Mouse (Mus musculus) layer of hippocampus, adult 2 months (tissue): Measurements from ENCODE around the gene Gab2. TPM values are rescaled to one million over a fixed set of nuclear protein-coding genes. Genes with fewer than 3 reads are reported as not detected.
"Not testable (repeated sequence)": the region's sequence is repeated elsewhere in the genome, so short reads cannot be mapped to it uniquely, and the experiment has no call there.

ENCODE experiments used
- DNase-seq, 2 experiments: peaks; one replicate each; pipeline ENCODE4 v3.0.0; 2022; ENCODE audit warnings: low spot score in 2 of 2
- H3K27ac ChIP-seq: fragments of 200-600 bp; 2 replicates; pipeline ENCODE4 v1.8.1; 2022
- H3K4me3 ChIP-seq: fragments of 200-600 bp; 2 replicates; pipeline ENCODE4 v1.8.1; 2022; ENCODE audit warnings: mild to moderate bottlenecking
- CTCF ChIP-seq: fragments of 200-600 bp; conservative IDR thresholded peaks from 2 replicates; pipeline ENCODE4 v1.8.1; 2022; ENCODE audit warnings: antibody characterized with exemption, mild to moderate bottlenecking, moderate library complexity
- total RNA-seq, 2 experiments: library from RNA; stranded (reverse); gene quantifications; 2 replicates each; pipeline ENCODE4 v1.2.3; 2021

Gab2 gene
- total RNA-seq, 2 experiments from 2014 or later, result 12.2 to 13.6 TPM

GRCm38 (mm10) chr7:97245261-97245949 is 164.0 kb downstream of the Gab2 start:
- no peak overlapping the region for H3K4me3 ChIP-seq
- peak; percentile 24 to 57 for DNase-seq
- peak overlapping the region; percentile 80 for H3K27ac ChIP-seq
- no peak for TF ChIP-seq CTCF

- H3K27ac ChIP-seq, result peak overlapping the region; percentile 80
- not testable (repeated sequence) for H3K4me3 ChIP-seq, DNase-seq
These were observed 164.7 kb downstream of the Gab2 start for GRCm38 (mm10) chr7:97245950-97246578.

GRCm38 (mm10) chr7:97247661-97248060 is 166.3 kb downstream of the Gab2 start:
- Histone ChIP-seq H3K4me3 (no peak overlapping the region), H3K27ac (peak overlapping the region; percentile 80)
- TF ChIP-seq CTCF, result no peak
- DNase-seq, result no peak

- Histone ChIP-seq H3K27ac (peak overlapping the region; percentile 80; the same call in 1 of the 2 replicates), H3K4me3 (no peak overlapping the region)
- no peak for DNase-seq
- no peak for TF ChIP-seq CTCF
These were observed 166.8 kb downstream of the Gab2 start for GRCm38 (mm10) chr7:97248136-97248535.

GRCm38 (mm10) chr7:97251638-97252037 is 170.3 kb downstream of the Gab2 start:
- Histone ChIP-seq H3K4me3 (no peak overlapping the region), H3K27ac (no peak overlapping the region)
- DNase-seq, result no peak
- TF ChIP-seq CTCF, result no peak

- Histone ChIP-seq H3K27ac (no peak overlapping the region), H3K4me3 (no peak overlapping the region)
- TF ChIP-seq CTCF, result no peak
- DNase-seq, result no peak
These were observed 181.2 kb downstream of the Gab2 start for GRCm38 (mm10) chr7:97262541-97262940.

- H3K4me3 ChIP-seq, result no peak overlapping the region
- TF ChIP-seq CTCF, result no peak
These were observed 189.0 kb downstream of the Gab2 start for GRCm38 (mm10) chr7:97270367-97270766.

GRCm38 (mm10) chr7:97271068-97271467 is 189.7 kb downstream of the Gab2 start:
- DNase-seq, result no peak
- Histone ChIP-seq H3K4me3 (no peak overlapping the region), H3K27ac (0 out of 2 replicates have a peak overlapping the region, but pooled peaks have one; percentile 10)
- TF ChIP-seq CTCF, result no peak

More at GRCm38 (mm10) chr7:97270367-97270766, 189.0 kb downstream of the Gab2 start:
- DNase-seq, result peak in 1 of 2 experiments; percentile 13
- peak overlapping the region; percentile 33; the same call in 1 of the 2 replicates for H3K27ac ChIP-seq

GRCm38 (mm10) chr7:97296986-97297385 is 215.6 kb downstream of the Gab2 start:
- no peak overlapping the region for H3K27ac ChIP-seq
- H3K4me3 ChIP-seq, result no peak overlapping the region
- TF ChIP-seq CTCF, result no peak
- DNase-seq, result no peak

- no peak overlapping the region for H3K4me3 ChIP-seq
- no peak overlapping the region for H3K27ac ChIP-seq
- peak; percentile 65 to 77 for DNase-seq
- peak; percentile 97 for TF ChIP-seq CTCF
These were observed 216.1 kb downstream of the Gab2 start for GRCm38 (mm10) chr7:97297466-97297865.

- no peak for DNase-seq
- Histone ChIP-seq H3K4me3 (no peak overlapping the region), H3K27ac (no peak overlapping the region)
- no peak for TF ChIP-seq CTCF
These were observed 216.9 kb downstream of the Gab2 start for GRCm38 (mm10) chr7:97298279-97298678.

GRCm38 (mm10) chr7:97298943-97299342 is 217.6 kb downstream of the Gab2 start:
- Histone ChIP-seq H3K4me3 (no peak overlapping the region), H3K27ac (no peak overlapping the region)
- DNase-seq, result no peak
- TF ChIP-seq CTCF, result no peak

GRCm38 (mm10) chr7:97300914-97301313 is 219.5 kb downstream of the Gab2 start:
- no peak overlapping the region for H3K4me3 ChIP-seq
- no peak overlapping the region for H3K27ac ChIP-seq
- TF ChIP-seq CTCF, result no peak
- no peak for DNase-seq

GRCm38 (mm10) chr7:97301321-97301720 is 219.9 kb downstream of the Gab2 start:
- H3K4me3 ChIP-seq, result no peak overlapping the region
- no peak for DNase-seq

More at GRCm38 (mm10) chr7:97301321-97301720, 219.9 kb downstream of the Gab2 start:
- TF ChIP-seq CTCF, result no peak
- H3K27ac ChIP-seq, result no peak overlapping the region
